Mouse (Mus musculus) cerebellum, adult 2 months (tissue): ENCODE measurements at regions not wholly inside any gene's neighbourhood (a gene's known extent, or its start where the extent isn't known, plus 50 kb on each side); places are given as distances from the start of the nearest gene placed in this dataset.

Source experiments
- DNase-seq, 2 experiments: peaks; one replicate each; pipeline ENCODE4 v3.0.0; 2021
- H3K27ac ChIP-seq: fragments of 200-500 bp; 2 replicates; pipeline ENCODE4 v1.5.1; 2012; ENCODE audit warnings: low read length, control low read depth, inconsistent platforms; ENCODE audit not compliant: insufficient read depth
- H3K27me3 ChIP-seq: fragments of 200-500 bp; 2 replicates; pipeline ENCODE4 v1.6.1; 2012; ENCODE audit warnings: inconsistent platforms, mild to moderate bottlenecking, low read length, moderate library complexity; ENCODE audit not compliant: control insufficient read depth, insufficient read depth
- H3K4me1 ChIP-seq: fragments of 200-500 bp; 2 replicates; pipeline ENCODE4 v1.6.1; 2011; ENCODE audit warnings: low read length; ENCODE audit not compliant: control insufficient read depth, insufficient read depth
- H3K4me3 ChIP-seq: fragments of 200-500 bp; replicated peaks from 2 replicates; pipeline ENCODE3; 2011; ENCODE audit warnings: mild to moderate bottlenecking, low read depth, low read length, control low read depth; ENCODE audit not compliant: insufficient read depth
- CTCF ChIP-seq: fragments of 200-500 bp; IDR thresholded peaks from 2 replicates; pipeline ENCODE4 v1.5.1; 2011; ENCODE audit warnings: low read depth, mild to moderate bottlenecking, control low read depth, low read length, moderate library complexity, borderline replicate concordance; ENCODE audit not compliant: insufficient read depth
- POLR2A ChIP-seq: fragments of 200-500 bp; IDR thresholded peaks from 2 replicates; pipeline ENCODE4 v1.6.1; 2011; ENCODE audit warnings: low read length, control low read depth, borderline replicate concordance; ENCODE audit not compliant: insufficient read depth
- WGBS: fragments of 180-500 bp; shearing (Covaris S2); methylation state at CpG from one replicate; pipeline ENCODE4 v1.1.7; 2018; 5-methylcytosine and 5-hydroxymethylcytosine counted together

GRCm38 (mm10) chr9:100023641-100024040 lies 147.7 kb upstream of the Sox14 start:
- DNase-seq = no peak
- Histone ChIP-seq H3K4me1 (no peaks in the 10 kb centered on the region), H3K4me3 (no peak overlapping the region), H3K27ac (no peak overlapping the region), H3K27me3 (no peaks in the 10 kb centered on the region; the same call in 1 of the 2 replicates)
- no peak for TF ChIP-seq CTCF
- no peak for TF ChIP-seq POLR2A
- 72% methylated on average over 5 of the region's 5 CpGs for WGBS

GRCm38 (mm10) chr9:100022035-100022434 lies 146.1 kb upstream of the Sox14 start:
- H3K27ac ChIP-seq = no peak overlapping the region
- TF ChIP-seq POLR2A (no peak), CTCF (no peak)
- H3K27me3 ChIP-seq = no peaks in the 10 kb centered on the region; the same call in 1 of the 2 replicates
- 67% methylated on average over 3 of the region's 3 CpGs for WGBS
- H3K4me3 ChIP-seq = no peak overlapping the region
- no peaks in the 10 kb centered on the region for H3K4me1 ChIP-seq
- DNase-seq = no peak

GRCm38 (mm10) chr9:99995204-99995603 lies 119.2 kb upstream of the Sox14 start:
- WGBS = 50% methylated on average over 8 of the region's 8 CpGs
- Histone ChIP-seq H3K4me1 (no peaks in the 10 kb centered on the region), H3K4me3 (no peak overlapping the region), H3K27ac (no peak overlapping the region), H3K27me3 (peaks cover 2% of the 10 kb centered on the region; the same call in 1 of the 2 replicates)
- no peak for TF ChIP-seq POLR2A
- DNase-seq = no peak

- DNase-seq = peak in 1 of 2 experiments; percentile 2
- no peak for TF ChIP-seq POLR2A
- Histone ChIP-seq H3K27ac (no peak overlapping the region), H3K4me3 (no peak overlapping the region), H3K4me1 (no peaks in the 10 kb centered on the region), H3K27me3 (peaks cover 2% of the 10 kb centered on the region; the same call in 1 of the 2 replicates)
- 3% methylated on average over 30 of the region's 30 CpGs for WGBS
Observed at GRCm38 (mm10) chr9:99994285-99995144, 118.5 kb upstream of the Sox14 start.

- 13% methylated on average over 1 of the region's 1 CpGs for WGBS
- Histone ChIP-seq H3K4me1 (no peaks in the 10 kb centered on the region), H3K27ac (no peak overlapping the region), H3K4me3 (no peak overlapping the region), H3K27me3 (no peaks in the 10 kb centered on the region)
- DNase-seq = no peak
- TF ChIP-seq POLR2A (no peak), CTCF (no peak)
Observed at GRCm38 (mm10) chr9:99987376-99987775, 111.4 kb upstream of the Sox14 start.

GRCm38 (mm10) chr9:99980734-99981133 lies 104.8 kb upstream of the Sox14 start:
- DNase-seq = no peak
- 83% methylated on average over 1 of the region's 1 CpGs for WGBS
- no peak overlapping the region for H3K4me3 ChIP-seq
- TF ChIP-seq CTCF = no peak
- TF ChIP-seq POLR2A = no peak
- no peaks in the 10 kb centered on the region for H3K4me1 ChIP-seq
- no peak overlapping the region for H3K27ac ChIP-seq
- H3K27me3 ChIP-seq = no peaks in the 10 kb centered on the region

- no peak overlapping the region for H3K4me3 ChIP-seq
- H3K27me3 ChIP-seq = no peaks in the 10 kb centered on the region
- no peak overlapping the region for H3K27ac ChIP-seq
- no peak for DNase-seq
- no peak for TF ChIP-seq POLR2A
- no peak for TF ChIP-seq CTCF
- H3K4me1 ChIP-seq = no peaks in the 10 kb centered on the region
Observed at GRCm38 (mm10) chr9:99961561-99961960, 85.6 kb upstream of the Sox14 start.

GRCm38 (mm10) chr9:99954720-99955119 lies 78.8 kb upstream of the Sox14 start:
- Histone ChIP-seq H3K27ac (no peak overlapping the region), H3K4me3 (no peak overlapping the region), H3K4me1 (no peaks in the 10 kb centered on the region), H3K27me3 (no peaks in the 10 kb centered on the region; the same call in 1 of the 2 replicates)
- TF ChIP-seq CTCF (no peak), POLR2A (no peak)
- no peak for DNase-seq
- WGBS = 21% methylated on average over 10 of the region's 10 CpGs
